Mouse (Mus musculus) ES-E14 (cell line): Measurements from ENCODE around the gene Hdac4. TPM values are rescaled to one million over a fixed set of nuclear protein-coding genes. Genes with fewer than 3 reads are reported as not detected.

ENCODE experiments used
- DNase-seq: peaks from one replicate; pipeline ENCODE4 v3.0.0-alpha.2; 2013; ENCODE audit warnings: low read depth, low spot score
- H3K27ac ChIP-seq: 2 replicates; pipeline ENCODE4 v1.5.1; 2012; ENCODE audit warnings: low read depth, mild to moderate bottlenecking, low read length, moderate library complexity, mixed read lengths; ENCODE audit not compliant: poor library complexity, insufficient read depth, severe bottlenecking
- H3K36me3 ChIP-seq: 2 replicates; pipeline ENCODE4 v1.6.1; 2012; ENCODE audit warnings: mild to moderate bottlenecking, low read length, moderate library complexity, mixed read lengths; ENCODE audit not compliant: control insufficient read depth, poor library complexity, insufficient read depth, severe bottlenecking
- H3K4me1 ChIP-seq, 2 experiments: fragments of 150-350 bp in 1 of 2; sonication (generic) in 1 of 2; 2 replicates each; pipeline ENCODE4 v1.6.1; 2012; ENCODE audit warnings: low read length in 2 of 2, mild to moderate bottlenecking in 1 of 2, mixed read lengths in 1 of 2; ENCODE audit not compliant: control insufficient read depth in 2 of 2, insufficient read depth in 2 of 2, poor library complexity in 1 of 2
- H3K4me3 ChIP-seq, 2 experiments: fragments of 150-350 bp in 1 of 2; sonication (generic) in 1 of 2; 2 replicates each; pipeline ENCODE4 v1.5.1; 2012; ENCODE audit warnings: low read length in 2 of 2, low read depth in 1 of 2, mild to moderate bottlenecking in 1 of 2, mixed read lengths in 1 of 2; ENCODE audit not compliant: insufficient read depth in 1 of 2, poor library complexity in 1 of 2, severe bottlenecking in 1 of 2
- H3K9ac ChIP-seq: 2 replicates; pipeline ENCODE4 v1.6.1; 2012; ENCODE audit warnings: low read depth, mild to moderate bottlenecking, low read length, mixed read lengths; ENCODE audit not compliant: poor library complexity, insufficient read depth, severe bottlenecking
- H3K9me3 ChIP-seq: fragments of 150-350 bp; sonication (generic); 2 replicates; pipeline ENCODE4 v1.6.1; 2012; ENCODE audit warnings: low read depth, mild to moderate bottlenecking, low read length; ENCODE audit not compliant: control insufficient read depth, insufficient read depth
- CHD2 ChIP-seq: IDR thresholded peaks from 2 replicates; pipeline ENCODE4 v1.6.1; 2014; ENCODE audit warnings: mild to moderate bottlenecking, low read depth, low read length, inconsistent platforms
- HCFC1 ChIP-seq: IDR thresholded peaks from 2 replicates; pipeline ENCODE4 v1.6.1; 2012; ENCODE audit warnings: low read length, inconsistent platforms, borderline replicate concordance; ENCODE audit not compliant: insufficient read depth
- MAFK ChIP-seq: IDR thresholded peaks from 2 replicates; pipeline ENCODE4 v1.6.1; 2014; ENCODE audit warnings: mild to moderate bottlenecking, low read depth, low read length, inconsistent platforms; ENCODE audit not compliant: insufficient read depth
- ZC3H11A ChIP-seq: IDR thresholded peaks from 2 replicates; pipeline ENCODE4 v1.6.1; 2012; ENCODE audit warnings: low read depth, mild to moderate bottlenecking, inconsistent platforms, low read length, borderline replicate concordance
- ZNF384 ChIP-seq: IDR thresholded peaks from 2 replicates; pipeline ENCODE4 v1.6.1; 2012; ENCODE audit warnings: low read depth, low read length, inconsistent platforms
- in situ Hi-C, 2 experiments: fragments of 600-800 bp; cut with MboI; formaldehyde crosslinking; loops; one replicate each; pipeline ENCODE4 v1.15.1; 2025; ENCODE audit warnings: low sequenced_read_pairs in 2 of 2, inconsistent platforms in 1 of 2; ENCODE audit not compliant: unreplicated experiment in 2 of 2
- total RNA-seq: library from RNA; depleted of rRNA; stranded (reverse); fragments of 300-350 nt; gene quantifications from 2 replicates; pipeline ENCODE4 v1.2.3, GENCODE M21; 2012

Hdac4 gene
- total RNA-seq, 1 experiment: 24.1 TPM

- H3K4me3 ChIP-seq: no peak overlapping the region
- TF ChIP-seq ZNF384 (no peak), HCFC1 (no peak), MAFK (no peak), CHD2 (no peak), ZC3H11A (no peak)
- no peaks in the 10 kb centered on the region for H3K9me3 ChIP-seq
- in situ Hi-C loops: no loop called here
- H3K27ac ChIP-seq: no peak overlapping the region
- no peaks in the 10 kb centered on the region for H3K36me3 ChIP-seq
- H3K4me1 ChIP-seq: no peaks in the 10 kb centered on the region
- no peak overlapping the region for H3K9ac ChIP-seq
- no peak for DNase-seq
Measured at GRCm38 (mm10) chr1:92035770-92036169, 159.7 kb downstream of the Hdac4 start.

GRCm38 (mm10) chr1:92034247-92034646, 161.3 kb downstream of the Hdac4 start:
- H3K9ac ChIP-seq: no peak overlapping the region
- no peak for DNase-seq
- H3K36me3 ChIP-seq: no peaks in the 10 kb centered on the region
- H3K4me3 ChIP-seq: no peak overlapping the region
- TF ChIP-seq MAFK (no peak), ZC3H11A (no peak), ZNF384 (no peak), CHD2 (no peak), HCFC1 (no peak)
- no peaks in the 10 kb centered on the region for H3K4me1 ChIP-seq
- H3K9me3 ChIP-seq: no peaks in the 10 kb centered on the region
- H3K27ac ChIP-seq: no peak overlapping the region
- in situ Hi-C loops: no loop called here

- H3K9ac ChIP-seq: no peak overlapping the region
- in situ Hi-C loops: no loop called here
- H3K27ac ChIP-seq: no peak overlapping the region
- no peaks in the 10 kb centered on the region for H3K36me3 ChIP-seq
- H3K4me1 ChIP-seq: no peaks in the 10 kb centered on the region
- no peaks in the 10 kb centered on the region for H3K9me3 ChIP-seq
- no peak overlapping the region for H3K4me3 ChIP-seq
- TF ChIP-seq ZNF384: no peak
- TF ChIP-seq HCFC1: no peak
- TF ChIP-seq CHD2: no peak
- TF ChIP-seq MAFK: no peak
- no peak for TF ChIP-seq ZC3H11A
- DNase-seq: no peak
Measured at GRCm38 (mm10) chr1:92033463-92033862, 162.0 kb downstream of the Hdac4 start.

GRCm38 (mm10) chr1:92030541-92030940, 165.0 kb downstream of the Hdac4 start:
- Histone ChIP-seq H3K9me3 (no peaks in the 10 kb centered on the region), H3K9ac (no peak overlapping the region), H3K4me1 (no peaks in the 10 kb centered on the region), H3K4me3 (no peak overlapping the region), H3K27ac (no peak overlapping the region), H3K36me3 (peaks cover 2% of the 10 kb centered on the region; the same call in 1 of the 2 replicates)
- in situ Hi-C loops: no loop called here
- no peak for DNase-seq
- TF ChIP-seq ZNF384: no peak

- in situ Hi-C loops: no loop called here
- TF ChIP-seq CHD2 (no peak), MAFK (no peak), HCFC1 (no peak), ZC3H11A (no peak), ZNF384 (no peak)
- Histone ChIP-seq H3K9ac (no peak overlapping the region), H3K4me1 (no peaks in the 10 kb centered on the region), H3K36me3 (peaks cover 2% of the 10 kb centered on the region; the same call in 1 of the 2 replicates), H3K4me3 (no peak overlapping the region), H3K27ac (no peak overlapping the region), H3K9me3 (no peaks in the 10 kb centered on the region)
- DNase-seq: no peak
Measured at GRCm38 (mm10) chr1:92028158-92028557, 167.3 kb downstream of the Hdac4 start.
